Mouse (Mus musculus): ENCODE results near the gene Myof. TPM values are rescaled to one million over a fixed set of nuclear protein-coding genes. Genes with fewer than 3 reads are reported as not detected.

Myof gene
- 23.7 and 55.1 TPM in 2 replicates for polyA plus RNA-seq (2012; rRNA removed; ENCODE audit: low replicate concordance)

DNA sequence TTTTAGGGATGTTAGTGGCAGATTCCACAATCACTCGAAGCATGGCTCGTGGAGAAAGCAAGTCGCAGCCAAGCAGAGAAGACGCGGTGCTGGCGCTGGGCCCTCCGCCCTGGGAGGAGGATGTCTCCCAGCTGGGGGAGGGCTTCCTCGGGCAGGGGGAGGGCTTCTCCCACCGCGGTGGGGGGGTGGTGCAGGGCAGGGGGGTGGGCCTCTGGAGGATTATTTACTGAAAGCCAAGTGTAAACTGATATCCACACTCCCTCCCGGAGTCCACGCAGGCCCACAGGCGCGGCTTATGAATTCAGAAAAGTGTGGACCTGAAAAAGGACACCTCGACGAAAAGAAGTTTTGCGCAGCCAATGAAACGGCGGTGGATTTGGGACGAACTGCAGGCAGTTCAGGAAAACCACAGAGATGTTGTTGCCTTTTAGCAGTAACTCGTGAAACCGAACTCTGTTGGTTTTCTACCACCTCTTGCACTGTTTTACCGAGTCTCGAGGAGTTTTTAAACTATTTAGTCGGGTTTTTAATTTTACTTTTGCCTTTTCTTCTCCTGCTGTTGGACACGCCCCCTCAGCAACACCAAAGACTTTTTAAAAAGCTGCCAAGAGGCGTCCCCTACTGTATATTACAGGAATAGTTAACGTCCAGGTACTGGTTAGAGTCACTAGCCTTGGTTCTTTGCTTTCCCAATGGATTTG lies at the start of gene Myof:
Gene Myof (minus strand): TSS at position 297 of the 701 bp plus-strand sequence.

DNA sequence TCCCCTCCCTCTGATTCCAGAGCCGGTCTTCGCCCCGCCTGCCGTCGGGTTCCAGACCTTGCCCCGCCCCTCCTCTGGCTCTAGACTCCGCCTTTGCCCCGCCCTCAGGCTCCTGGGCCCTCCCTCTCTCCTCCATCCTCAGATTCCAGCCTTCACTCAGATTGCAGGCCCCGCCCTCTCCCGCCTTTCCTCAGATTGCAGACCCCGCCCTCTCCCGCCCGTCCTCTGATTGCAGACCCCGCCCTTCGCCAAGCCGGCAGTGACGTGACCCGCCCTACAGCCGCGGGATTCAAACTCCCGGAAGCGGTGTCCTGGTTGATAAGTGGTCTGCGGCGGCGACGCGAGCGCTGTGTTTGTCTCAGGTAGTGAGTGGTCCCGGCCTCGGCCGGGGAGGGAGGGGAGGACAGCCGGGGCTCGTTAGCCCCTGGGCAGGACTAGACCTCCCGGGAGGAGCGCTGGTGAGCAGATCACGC lies 11.4 kb upstream of the Myof start, which contains the start of gene Cep55:
Gene Cep55 (plus strand): TSS at position 292 of the 473 bp plus-strand sequence.

Other genes with a start within 250 kb of the Myof start
- gene Cep55, start 11.4 kb upstream of the Myof start, polyA plus RNA-seq (2012; rRNA removed; ENCODE audit: low replicate concordance), result 0.43 and 3.3 TPM in 2 replicates
- 21.4 and 53.5 TPM in 2 replicates for gene Ffar4, start 53.5 kb upstream of the Myof start, polyA plus RNA-seq (2012; rRNA removed; ENCODE audit: low replicate concordance)
- gene Rbp4, start 81.7 kb upstream of the Myof start, polyA plus RNA-seq (2012; rRNA removed; ENCODE audit: low replicate concordance), result 474 and 1,586 TPM in 2 replicates
- not detected in 2 replicates for gene Pde6c, start 89.2 kb upstream of the Myof start, polyA plus RNA-seq (2012; rRNA removed; ENCODE audit: low replicate concordance)
- 3.5 and 5.3 TPM in 2 replicates for gene Fra10ac1, start 180.6 kb upstream of the Myof start, polyA plus RNA-seq (2012; rRNA removed; ENCODE audit: low replicate concordance)
- gene Lgi1, start 221.0 kb upstream of the Myof start, polyA plus RNA-seq (2012; rRNA removed; ENCODE audit: low replicate concordance), result 0.57 and 0.62 TPM in 2 replicates